8 mouse cellular contexts compared by ENCODE assay signal in genomic region chr5:123140694-123141554, GRCm38 (mm10). TPM values are rescaled to one million over a fixed set of nuclear protein-coding genes. Genes with fewer than 3 reads are reported as not detected.
DNase-seq lines count a peak whose midpoint lies in the region; ATAC-seq and TF ChIP-seq lines count a peak whose summit lies in the region.

No protein-coding gene starts in this region.

- intact Hi-C loops in heart, postnatal 25 days (cut with DNase I), result no loop called here

- peak overlapping the region; percentile 100 for H3K27ac ChIP-seq in forebrain, embryonic 15.5 days (replicated peaks)
- peak overlapping the region; percentile 100 for H3K27ac ChIP-seq in liver, postnatal 0 days (ENCODE audit: low read depth)
- H3K27ac ChIP-seq in neural tube, embryonic 13.5 days (replicated peaks), result peak overlapping the region; percentile 100

- H3K27me3 ChIP-seq in G1E (ENCODE audit: insufficient read depth, low read length), result no peaks in the 10 kb centered on the region
- no peaks in the 10 kb centered on the region for H3K27me3 ChIP-seq in forebrain, embryonic 15.5 days
- H3K27me3 ChIP-seq in liver, postnatal 0 days (ENCODE audit: insufficient read depth, low read length), result no peaks in the 10 kb centered on the region
- H3K27me3 ChIP-seq in neural tube, embryonic 13.5 days, result no peaks in the 10 kb centered on the region

- peak overlapping the region; percentile 98 for H3K4me2 ChIP-seq in forebrain, embryonic 15.5 days (replicated peaks)
- peak overlapping the region; percentile 88 for H3K4me2 ChIP-seq in liver, postnatal 0 days (ENCODE audit: low read depth, low read length)
- H3K4me2 ChIP-seq in neural tube, embryonic 13.5 days, result peak overlapping the region; percentile 100

- peaks cover 43% of the 10 kb centered on the region for H3K36me3 ChIP-seq in G1E (replicated peaks)
- H3K36me3 ChIP-seq in forebrain, embryonic 15.5 days, result no peaks in the 10 kb centered on the region
- H3K36me3 ChIP-seq in liver, postnatal 0 days (replicated peaks; ENCODE audit: insufficient read depth, low read length), result peaks cover 17% of the 10 kb centered on the region
- peaks cover 15% of the 10 kb centered on the region for H3K36me3 ChIP-seq in neural tube, embryonic 13.5 days

- H3K4me1 ChIP-seq in G1E (ENCODE audit: insufficient read depth, low read depth, low read length), result peaks cover 66% of the 10 kb centered on the region
- H3K4me1 ChIP-seq in forebrain, embryonic 15.5 days, result peaks cover 44% of the 10 kb centered on the region
- peaks cover 54% of the 10 kb centered on the region for H3K4me1 ChIP-seq in liver, postnatal 0 days (ENCODE audit: insufficient read depth)
- peaks cover 53% of the 10 kb centered on the region for H3K4me1 ChIP-seq in neural tube, embryonic 13.5 days (replicated peaks)

- whole genome bisulfite sequencing in forebrain, embryonic 15.5 days, result under 1% methylated on average over 31 of the region's 31 CpGs
- under 1% methylated on average over 31 of the region's 31 CpGs for whole genome bisulfite sequencing in liver, postnatal 0 days (ENCODE audit: insufficient replicate concordance)
- under 1% methylated on average over 31 of the region's 31 CpGs for WGBS in neural tube, embryonic 13.5 days

- peak; percentile 91 for DNase-seq in G1E (ENCODE audit: low spot score)
- DNase-seq in cerebellum, adult 11-12 months, result peak; percentile 95
- peak; percentile 89 for DNase-seq in heart, postnatal 25 days (ENCODE audit: low spot score)
- DNase-seq in layer of hippocampus, adult 11-12 months (ENCODE audit: low spot score), result peak; percentile 96
- peak; percentile 88 for DNase-seq in liver, postnatal 0 days
- DNase-seq in telencephalon, adult 2 months (ENCODE audit: low read depth, low spot score), result peak; percentile 93

- peak overlapping the region; percentile 80 for H3K4me3 ChIP-seq in G1E (ENCODE audit: low read depth, low read length)
- H3K4me3 ChIP-seq in forebrain, embryonic 15.5 days, result peak overlapping the region; percentile 94
- peak overlapping the region; percentile 94 for H3K4me3 ChIP-seq in liver, postnatal 0 days (ENCODE audit: low read depth, low read length)
- peak overlapping the region; percentile 95 for H3K4me3 ChIP-seq in neural tube, embryonic 13.5 days

- H3K9me3 ChIP-seq in G1E (replicated peaks), result no peaks in the 10 kb centered on the region
- H3K9me3 ChIP-seq in forebrain, embryonic 15.5 days, result no peaks in the 10 kb centered on the region
- H3K9me3 ChIP-seq in liver, postnatal 0 days (ENCODE audit: low read length), result no peaks in the 10 kb centered on the region
- no peaks in the 10 kb centered on the region for H3K9me3 ChIP-seq in neural tube, embryonic 13.5 days

- ATAC-seq in G1E (ENCODE audit: extremely low read depth, insufficient number of reproducible peaks, low FRiP score, poor library complexity, severe bottlenecking), result peak; percentile 43
- ATAC-seq in forebrain, embryonic 15.5 days (replicated peaks), result peak; percentile 78
- ATAC-seq in liver, postnatal 0 days, result peak; percentile 35
- peak; percentile 59 for ATAC-seq in neural tube, embryonic 13.5 days (ENCODE audit: low read depth)

- H3K9ac ChIP-seq in forebrain, embryonic 15.5 days (replicated peaks), result peak overlapping the region; percentile 99
- H3K9ac ChIP-seq in liver, postnatal 0 days (replicated peaks), result peak overlapping the region; percentile 99
- H3K9ac ChIP-seq in neural tube, embryonic 13.5 days, result peak overlapping the region; percentile 100

- peak; percentile 67 for TF ChIP-seq EP300 in liver, postnatal 0 days (IDR thresholded peaks at IDR 0.05; ENCODE audit: low read depth)

- TF ChIP-seq CTCF in G1E (IDR thresholded peaks at IDR 0.05; ENCODE audit: low read depth, low read length), result no peak
- TF ChIP-seq CTCF in liver, postnatal 0 days (IDR thresholded peaks at IDR 0.05; ENCODE audit: low read depth), result peak; percentile 27; the same call in 1 of the 2 replicates

RNA-seq across cellular contexts. Expression of gene Setd1b, which starts 1.1 kb away (rescaled TPM):
- total RNA-seq in G1E (2014; fragmentation: Nextera tagmentation) (76.5 and 76.7 TPM in 2 replicates), G1E (2017) (2.1 and 2.3 TPM in 2 replicates)
- polyA plus RNA-seq in G1E (2012), result 89.4 and 90.6 TPM in 2 replicates
- polyA plus RNA-seq in forebrain, embryonic 15.5 days (2015; fragmentation: Nextera tagmentation; extraction: Ambion mirVana), result 13.6 and 13.7 TPM in 2 replicates
- 10 to 100 TPM; 14.4 to 18.4 TPM for total RNA-seq in heart, postnatal 25 days (2021)
- polyA plus RNA-seq in liver, postnatal 0 days (2015; fragmentation: Nextera tagmentation; extraction: Ambion mirVana), result 3.6 and 4.3 TPM in 2 replicates
- 11.5 and 13.1 TPM in 2 replicates for polyA plus RNA-seq in neural tube, embryonic 13.5 days (2015; fragmentation: Nextera tagmentation; extraction: Ambion mirVana)

RNA-seq across cellular contexts. Expression of gene Rhof, which starts 8.4 kb away (rescaled TPM):
- total RNA-seq in G1E (2014; fragmentation: Nextera tagmentation) (not detected in 2 replicates), G1E (2017) (0.52 and 1.7 TPM in 2 replicates)
- polyA plus RNA-seq in G1E (2012), result 0.26 and 0.59 TPM in 2 replicates
- 11.4 and 12.4 TPM in 2 replicates for polyA plus RNA-seq in forebrain, embryonic 15.5 days (2015; fragmentation: Nextera tagmentation; extraction: Ambion mirVana)
- under 1 TPM; 0.36 to 0.45 TPM for total RNA-seq in heart, postnatal 25 days (2021)
- 2.1 and 2.4 TPM in 2 replicates for polyA plus RNA-seq in liver, postnatal 0 days (2015; fragmentation: Nextera tagmentation; extraction: Ambion mirVana)
- 4.2 and 4.4 TPM in 2 replicates for polyA plus RNA-seq in neural tube, embryonic 13.5 days (2015; fragmentation: Nextera tagmentation; extraction: Ambion mirVana)

RNA-seq across cellular contexts. Expression of gene Psmd9, which starts 28.3 kb away (rescaled TPM):
- 11.6 and 24.2 TPM in 2 replicates for total RNA-seq in G1E (2014; fragmentation: Nextera tagmentation)
- total RNA-seq in G1E (2017), result 22.8 and 25.4 TPM in 2 replicates
- polyA plus RNA-seq in G1E (2012), result 50.1 and 65.2 TPM in 2 replicates
- polyA plus RNA-seq in forebrain, embryonic 15.5 days (2015; fragmentation: Nextera tagmentation; extraction: Ambion mirVana), result 82.0 and 82.9 TPM in 2 replicates
- 10 to 100 TPM; 15.6 to 16.7 TPM for total RNA-seq in heart, postnatal 25 days (2021)
- 116 and 120 TPM in 2 replicates for polyA plus RNA-seq in liver, postnatal 0 days (2015; fragmentation: Nextera tagmentation; extraction: Ambion mirVana)
- polyA plus RNA-seq in neural tube, embryonic 13.5 days (2015; fragmentation: Nextera tagmentation; extraction: Ambion mirVana), result 66.9 and 67.9 TPM in 2 replicates

RNA-seq across cellular contexts. Expression of gene Hpd, which starts 41.6 kb away (rescaled TPM):
- total RNA-seq in G1E (2014; fragmentation: Nextera tagmentation) (not detected in 2 replicates), G1E (2017) (not detected in 2 replicates)
- not detected in 2 replicates for polyA plus RNA-seq in G1E (2012)
- polyA plus RNA-seq in forebrain, embryonic 15.5 days (2015; fragmentation: Nextera tagmentation; extraction: Ambion mirVana), result not detected in 2 replicates
- total RNA-seq in heart, postnatal 25 days (2021), result not detected
- 638 and 713 TPM in 2 replicates for polyA plus RNA-seq in liver, postnatal 0 days (2015; fragmentation: Nextera tagmentation; extraction: Ambion mirVana)
- polyA plus RNA-seq in neural tube, embryonic 13.5 days (2015; fragmentation: Nextera tagmentation; extraction: Ambion mirVana), result not detected in 2 replicates

Comparison
In these comparisons a context has a peak if more than half of its experiments do, and no peak if none do; other contexts are left out.
1. Peak in every context shown above with its lines: DNase-seq, ATAC-seq, H3K4me3 ChIP-seq and H3K27ac ChIP-seq.